Comparison of ENCODE assay signal across 8 mouse cellular contexts in genomic region chr17:35996949-35997348, GRCm38 (mm10). TPM values are rescaled to one million over a fixed set of nuclear protein-coding genes. Genes with fewer than 3 reads are reported as not detected.
DNase-seq lines count a peak whose midpoint lies in the region; ATAC-seq and TF ChIP-seq lines count a peak whose summit lies in the region.

No protein-coding gene starts in this region.

- H3K4me2 ChIP-seq in kidney, embryonic 14.5 days (replicated peaks; ENCODE audit: low read depth, low read length) = no peak overlapping the region
- H3K4me2 ChIP-seq in limb, embryonic 15.5 days = no peak overlapping the region

- DNase-seq in 3T3-L1 (ENCODE audit: low read depth, low spot score) = peak; percentile 100
- peak; percentile 79 to 92 for DNase-seq in adrenal gland, postnatal 4 days (ENCODE audit: low spot score in 2 of 2)
- DNase-seq in heart, adult 9 months (ENCODE audit: low spot score in 2 of 2) = peak; percentile 93 to 97
- peak; percentile 95 to 96 for DNase-seq in monocyte, adult 2 months (ENCODE audit: low read depth in 1 of 2, low spot score in 2 of 2)
- peak; percentile 97 to 98 for DNase-seq in spleen, postnatal 36 days (ENCODE audit: low spot score in 2 of 2)

- no peak overlapping the region for H3K4me3 ChIP-seq in embryonic fibroblast, embryonic 13.5 days (ENCODE audit: insufficient read depth, low read length)
- H3K4me3 ChIP-seq in kidney, embryonic 14.5 days (ENCODE audit: low read length) = no peak overlapping the region
- H3K4me3 ChIP-seq in limb, embryonic 15.5 days = no peak overlapping the region

- no peak for TF ChIP-seq POLR2A in embryonic fibroblast, embryonic 13.5 days (IDR thresholded peaks at IDR 0.05; ENCODE audit: low read depth, low read length)

- no peak overlapping the region for H3K27ac ChIP-seq in embryonic fibroblast, embryonic 13.5 days (ENCODE audit: insufficient read depth, low read length)
- H3K27ac ChIP-seq in kidney, embryonic 14.5 days (ENCODE audit: low read depth, low read length) = no peak overlapping the region
- no peak overlapping the region for H3K27ac ChIP-seq in limb, embryonic 15.5 days

- H3K36me3 ChIP-seq in kidney, embryonic 14.5 days (ENCODE audit: control insufficient read depth, insufficient read depth, low read length) = no peaks in the 10 kb centered on the region
- H3K36me3 ChIP-seq in limb, embryonic 15.5 days = no peaks in the 10 kb centered on the region

- H3K27me3 ChIP-seq in kidney, embryonic 14.5 days (ENCODE audit: control insufficient read depth, insufficient read depth, low read length) = no peaks in the 10 kb centered on the region
- H3K27me3 ChIP-seq in limb, embryonic 15.5 days = no peaks in the 10 kb centered on the region

- TF ChIP-seq CTCF in embryonic fibroblast, embryonic 13.5 days (IDR thresholded peaks at IDR 0.05; ENCODE audit: borderline replicate concordance, insufficient read depth, low read length) = peak; percentile 91

- 1% methylated on average over 11 of the region's 11 CpGs for WGBS in kidney, embryonic 14.5 days
- WGBS in limb, embryonic 15.5 days = 3% methylated on average over 11 of the region's 11 CpGs

- peaks cover 2% of the 10 kb centered on the region for H3K4me1 ChIP-seq in embryonic fibroblast, embryonic 13.5 days (ENCODE audit: control insufficient read depth, insufficient read depth, low read length)
- H3K4me1 ChIP-seq in kidney, embryonic 14.5 days (ENCODE audit: control insufficient read depth, insufficient read depth, low read length) = 0 out of 2 replicates have a peak, but pooled peaks cover 5% of the 10 kb centered on the region
- H3K4me1 ChIP-seq in limb, embryonic 15.5 days = peaks cover 18% of the 10 kb centered on the region

- no peaks in the 10 kb centered on the region for H3K9me3 ChIP-seq in kidney, embryonic 14.5 days (ENCODE audit: control insufficient read depth, low read length)
- no peaks in the 10 kb centered on the region for H3K9me3 ChIP-seq in limb, embryonic 15.5 days

- ATAC-seq in kidney, embryonic 14.5 days (ENCODE audit: low FRiP score, low TSS enrichment) = peak; percentile 65
- peak; percentile 65 for ATAC-seq in limb, embryonic 15.5 days (ENCODE audit: insufficient number of reproducible peaks, low FRiP score, low TSS enrichment, low read depth)

- H3K9ac ChIP-seq in kidney, embryonic 14.5 days (ENCODE audit: low read depth, low read length) = no peak overlapping the region
- H3K9ac ChIP-seq in limb, embryonic 15.5 days = no peak overlapping the region

RNA-seq across cellular contexts. Expression of gene Prr3, which starts 16.9 kb away (rescaled TPM):
- 10 to 100 TPM; 40.9 to 44.2 TPM for total RNA-seq in adrenal gland, postnatal 4 days (2021)
- polyA plus RNA-seq in embryonic fibroblast, embryonic 13.5 days (2011; ENCODE audit: insufficient read length, low read depth, missing spikeins) = 30.8 and 31.4 TPM in 2 replicates
- 34.5 and 40.1 TPM in 2 replicates for polyA plus RNA-seq in kidney, embryonic 14.5 days (2014; fragmentation: Nextera tagmentation; extraction: Ambion mirVana)
- 33.8 and 36.0 TPM in 2 replicates for polyA plus RNA-seq in limb, embryonic 15.5 days (2015; fragmentation: Nextera tagmentation; extraction: Ambion mirVana)

RNA-seq across cellular contexts. Expression of gene Gnl1, which starts 17.3 kb away (rescaled TPM):
- total RNA-seq in adrenal gland, postnatal 4 days (2021) = 10 to 100 TPM; 61.1 to 64.2 TPM
- polyA plus RNA-seq in embryonic fibroblast, embryonic 13.5 days (2011; ENCODE audit: insufficient read length, low read depth, missing spikeins) = 40.0 and 40.9 TPM in 2 replicates
- 35.0 and 44.5 TPM in 2 replicates for polyA plus RNA-seq in kidney, embryonic 14.5 days (2014; fragmentation: Nextera tagmentation; extraction: Ambion mirVana)
- polyA plus RNA-seq in limb, embryonic 15.5 days (2015; fragmentation: Nextera tagmentation; extraction: Ambion mirVana) = 53.7 and 60.0 TPM in 2 replicates

RNA-seq across cellular contexts. Expression of gene H2-T24, which starts 23.4 kb away (rescaled TPM):
- total RNA-seq in adrenal gland, postnatal 4 days (2021) = 1 to 10 TPM; 2.5 to 3.3 TPM
- polyA plus RNA-seq in embryonic fibroblast, embryonic 13.5 days (2011; ENCODE audit: insufficient read length, low read depth, missing spikeins) = not detected in 2 replicates
- 2.5 and 4.0 TPM in 2 replicates for polyA plus RNA-seq in kidney, embryonic 14.5 days (2014; fragmentation: Nextera tagmentation; extraction: Ambion mirVana)
- 2.8 and 2.9 TPM in 2 replicates for polyA plus RNA-seq in limb, embryonic 15.5 days (2015; fragmentation: Nextera tagmentation; extraction: Ambion mirVana)

RNA-seq across cellular contexts. Expression of gene Abcf1, which starts 27.4 kb away (rescaled TPM):
- total RNA-seq in adrenal gland, postnatal 4 days (2021) = 100 to 1,000 TPM in 1 of 2 experiments, 10 to 100 TPM in 1; 96.2 to 107 TPM
- polyA plus RNA-seq in embryonic fibroblast, embryonic 13.5 days (2011; ENCODE audit: insufficient read length, low read depth, missing spikeins) = 90.7 and 95.8 TPM in 2 replicates
- 74.6 and 97.8 TPM in 2 replicates for polyA plus RNA-seq in kidney, embryonic 14.5 days (2014; fragmentation: Nextera tagmentation; extraction: Ambion mirVana)
- polyA plus RNA-seq in limb, embryonic 15.5 days (2015; fragmentation: Nextera tagmentation; extraction: Ambion mirVana) = 84.7 and 84.9 TPM in 2 replicates

RNA-seq across cellular contexts. Expression of gene H2-T23, which starts 35.7 kb away (rescaled TPM):
- 10 to 100 TPM; 33.9 to 55.1 TPM for total RNA-seq in adrenal gland, postnatal 4 days (2021)
- polyA plus RNA-seq in embryonic fibroblast, embryonic 13.5 days (2011; ENCODE audit: insufficient read length, low read depth, missing spikeins) = 15.8 and 21.7 TPM in 2 replicates
- 3.0 and 3.7 TPM in 2 replicates for polyA plus RNA-seq in kidney, embryonic 14.5 days (2014; fragmentation: Nextera tagmentation; extraction: Ambion mirVana)
- polyA plus RNA-seq in limb, embryonic 15.5 days (2015; fragmentation: Nextera tagmentation; extraction: Ambion mirVana) = 19.2 and 20.4 TPM in 2 replicates
